Mouse (Mus musculus): ENCODE data around the gene Dusp1. TPM values are rescaled to one million over a fixed set of nuclear protein-coding genes. Genes with fewer than 3 reads are reported as not detected.

The Dusp1 gene
- total and polyA plus RNA-seq, 3 experiments = 5.0 to 41.8 (median 6.3) TPM

DNA sequence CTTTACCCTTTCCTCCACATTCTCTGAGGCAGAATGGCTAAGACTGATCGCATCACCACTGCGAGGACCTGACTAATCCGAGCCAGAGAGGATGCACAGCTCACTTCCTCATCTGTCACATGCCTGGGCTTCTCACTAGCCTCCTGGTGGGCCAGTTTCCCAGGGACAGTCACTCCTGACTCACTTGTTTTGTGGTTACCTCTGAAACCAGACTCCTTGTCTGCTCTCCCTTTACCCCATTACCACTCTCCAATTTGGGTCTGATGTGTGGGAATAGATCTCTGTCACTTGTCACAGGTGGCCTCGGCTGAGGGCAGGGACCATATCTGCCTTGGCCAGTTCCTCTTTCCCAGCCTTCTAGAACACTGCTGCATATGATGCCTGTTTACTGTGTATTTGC lies 43.7 kb upstream of the Dusp1 start:
- DNase-seq (ENCODE audit: low spot score) = peak; percentile 22
- TF ChIP-seq CTCF (IDR thresholded peaks at IDR 0.05; ENCODE audit: low read depth, low read length) (no peak), GATA2 (IDR thresholded peaks at IDR 0.05; ENCODE audit: borderline replicate concordance, low read depth, low read length) (no peak), GATA1 (IDR thresholded peaks at IDR 0.05; ENCODE audit: borderline replicate concordance, low read length) (no peak), TAL1 (conservative IDR thresholded peaks at IDR 0.05; ENCODE audit: low read depth, low read length) (no peak)
- no peaks in the 10 kb centered on the region for H3K27me3 ChIP-seq (ENCODE audit: insufficient read depth, low read length)
- peak; percentile 45 for ATAC-seq (ENCODE audit: extremely low read depth, insufficient number of reproducible peaks, low FRiP score, poor library complexity, severe bottlenecking)
- peaks cover 33% of the 10 kb centered on the region for H3K4me1 ChIP-seq (ENCODE audit: insufficient read depth, low read depth, low read length)
- H3K4me3 ChIP-seq (ENCODE audit: low read depth, low read length) = no peak overlapping the region
- no peaks in the 10 kb centered on the region for H3K9me3 ChIP-seq (replicated peaks)
- peaks cover 87% of the 10 kb centered on the region for H3K36me3 ChIP-seq (replicated peaks)

DNA sequence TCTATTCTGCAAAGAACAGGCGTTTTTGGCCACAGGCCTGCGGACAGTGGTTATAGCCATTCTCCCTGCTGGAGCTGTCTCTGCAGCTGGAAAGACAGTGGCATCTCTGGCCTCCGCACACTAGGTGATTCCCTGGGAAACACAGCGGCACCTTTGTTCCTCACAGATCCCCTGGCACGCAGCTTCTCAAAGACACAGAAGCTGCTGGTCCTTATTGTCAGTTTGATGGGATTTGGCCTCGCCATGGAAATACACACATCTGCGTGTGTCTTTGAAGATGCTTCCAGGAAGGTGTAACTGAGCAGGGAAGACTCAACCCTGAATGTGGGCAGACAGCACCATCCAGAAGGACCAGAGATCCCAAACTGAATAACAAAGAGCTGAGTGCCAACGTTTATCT lies 41.4 kb upstream of the Dusp1 start:
- Histone ChIP-seq H3K4me1 (ENCODE audit: insufficient read depth, low read depth, low read length) (peaks cover 36% of the 10 kb centered on the region), H3K9me3 (replicated peaks) (no peaks in the 10 kb centered on the region), H3K36me3 (replicated peaks) (peaks cover 71% of the 10 kb centered on the region), H3K4me3 (ENCODE audit: low read depth, low read length) (no peak overlapping the region), H3K27me3 (ENCODE audit: insufficient read depth, low read length) (no peaks in the 10 kb centered on the region)
- DNase-seq (ENCODE audit: low spot score) (no peak), ATAC-seq (ENCODE audit: extremely low read depth, insufficient number of reproducible peaks, low FRiP score, poor library complexity, severe bottlenecking) (no peak)
- TF ChIP-seq GATA1 (IDR thresholded peaks at IDR 0.05; ENCODE audit: borderline replicate concordance, low read length) (no peak), CTCF (IDR thresholded peaks at IDR 0.05; ENCODE audit: low read depth, low read length) (no peak), GATA2 (IDR thresholded peaks at IDR 0.05; ENCODE audit: borderline replicate concordance, low read depth, low read length) (no peak), TAL1 (conservative IDR thresholded peaks at IDR 0.05; ENCODE audit: low read depth, low read length) (no peak), POLR2AphosphoS5 (IDR thresholded peaks at IDR 0.05; ENCODE audit: insufficient replicate concordance, low read depth, low read length) (no peak)

DNA sequence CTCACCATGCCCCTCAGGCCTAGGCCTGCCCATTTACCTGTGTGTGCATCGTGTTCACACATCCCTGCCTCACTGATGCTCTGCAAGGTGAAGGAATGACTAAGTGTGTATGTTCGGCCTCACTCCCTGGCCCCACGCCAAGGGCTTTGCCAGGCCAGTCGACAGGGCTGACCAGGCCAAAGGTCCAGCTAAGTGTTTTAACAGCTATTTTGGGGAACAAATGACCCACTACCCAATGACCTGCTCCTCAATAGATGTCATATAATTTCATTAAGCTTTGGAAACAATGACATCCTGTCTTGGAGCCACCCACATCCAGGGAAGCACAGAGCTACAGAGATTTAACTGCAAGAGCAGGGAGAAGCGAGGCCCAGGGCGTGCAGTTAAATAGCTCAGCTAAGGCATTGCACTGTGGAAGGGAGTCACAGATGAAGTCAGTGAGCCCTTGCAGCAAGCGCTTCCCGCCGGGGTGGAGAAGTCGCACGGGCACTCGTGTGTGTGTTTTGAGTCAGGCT lies 40.5 kb upstream of the Dusp1 start:
- Histone ChIP-seq H3K4me3 (ENCODE audit: low read depth, low read length) (no peak overlapping the region), H3K27me3 (ENCODE audit: insufficient read depth, low read length) (no peaks in the 10 kb centered on the region), H3K36me3 (replicated peaks) (peaks cover 62% of the 10 kb centered on the region), H3K4me1 (ENCODE audit: insufficient read depth, low read depth, low read length) (peaks cover 36% of the 10 kb centered on the region), H3K9me3 (replicated peaks) (no peaks in the 10 kb centered on the region)
- DNase-seq (ENCODE audit: low spot score) = no peak
- no peak for ATAC-seq (ENCODE audit: extremely low read depth, insufficient number of reproducible peaks, low FRiP score, poor library complexity, severe bottlenecking)
- TF ChIP-seq POLR2AphosphoS5 (IDR thresholded peaks at IDR 0.05; ENCODE audit: insufficient replicate concordance, low read depth, low read length) = no peak
- no peak for TF ChIP-seq CTCF (IDR thresholded peaks at IDR 0.05; ENCODE audit: low read depth, low read length)

DNA sequence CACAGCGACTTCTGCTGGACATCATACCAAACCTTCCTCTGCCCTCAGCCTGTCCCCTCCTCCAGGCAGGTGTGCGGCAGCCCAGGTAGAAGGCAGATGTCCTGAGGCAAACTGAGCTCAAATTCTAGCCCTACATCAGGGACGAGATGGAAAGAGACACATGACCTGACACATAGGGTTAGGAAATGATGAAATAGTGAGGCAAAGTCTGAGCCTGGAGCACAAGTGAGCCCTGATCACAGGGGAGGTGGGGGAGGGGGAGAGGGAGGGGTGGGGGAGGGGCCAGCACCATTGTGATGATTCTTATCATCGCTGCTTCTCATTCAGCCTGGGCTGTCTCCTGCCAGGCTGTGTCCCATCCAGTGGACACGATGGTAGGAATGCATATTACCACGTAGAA lies 40.0 kb upstream of the Dusp1 start:
- no peaks in the 10 kb centered on the region for H3K9me3 ChIP-seq (replicated peaks)
- no peak for TF ChIP-seq TAL1 (conservative IDR thresholded peaks at IDR 0.05; ENCODE audit: low read depth, low read length)
- TF ChIP-seq GATA1 (IDR thresholded peaks at IDR 0.05; ENCODE audit: borderline replicate concordance, low read length) = no peak
- no peak for TF ChIP-seq POLR2AphosphoS5 (IDR thresholded peaks at IDR 0.05; ENCODE audit: insufficient replicate concordance, low read depth, low read length)
- TF ChIP-seq CTCF (IDR thresholded peaks at IDR 0.05; ENCODE audit: low read depth, low read length) = no peak
- TF ChIP-seq GATA2 (IDR thresholded peaks at IDR 0.05; ENCODE audit: borderline replicate concordance, low read depth, low read length) = no peak
- H3K4me1 ChIP-seq (ENCODE audit: insufficient read depth, low read depth, low read length) = peaks cover 37% of the 10 kb centered on the region
- ATAC-seq (ENCODE audit: extremely low read depth, insufficient number of reproducible peaks, low FRiP score, poor library complexity, severe bottlenecking) (no peak), DNase-seq (ENCODE audit: low spot score) (no peak)
- H3K36me3 ChIP-seq (replicated peaks) = peaks cover 61% of the 10 kb centered on the region
- H3K27me3 ChIP-seq (ENCODE audit: insufficient read depth, low read length) = no peaks in the 10 kb centered on the region
- H3K4me3 ChIP-seq (ENCODE audit: low read depth, low read length) = no peak overlapping the region

DNA sequence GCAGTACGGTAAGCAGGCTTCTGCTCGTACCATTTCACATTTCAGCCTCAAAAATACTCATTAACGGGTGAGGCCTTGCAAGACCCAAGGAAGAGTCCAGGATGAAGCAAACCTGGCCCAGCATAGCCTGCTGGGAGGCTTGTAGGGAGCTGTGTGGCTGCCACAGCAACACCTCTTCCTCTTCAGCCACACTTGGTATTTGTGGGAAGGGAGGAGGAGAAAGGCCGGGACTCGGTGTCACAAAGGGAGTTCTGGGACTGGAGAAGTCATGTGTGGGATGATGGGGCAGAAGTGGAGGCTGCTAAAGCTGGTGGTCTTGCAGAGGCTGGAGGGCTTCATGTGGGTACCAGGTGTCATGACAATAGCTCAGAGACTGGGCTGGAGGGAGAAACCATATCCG lies 39.6 kb upstream of the Dusp1 start:
- H3K27me3 ChIP-seq (ENCODE audit: insufficient read depth, low read length) = no peaks in the 10 kb centered on the region
- H3K9me3 ChIP-seq (replicated peaks) = no peaks in the 10 kb centered on the region
- TF ChIP-seq TAL1 (conservative IDR thresholded peaks at IDR 0.05; ENCODE audit: low read depth, low read length) (no peak), GATA2 (IDR thresholded peaks at IDR 0.05; ENCODE audit: borderline replicate concordance, low read depth, low read length) (no peak), GATA1 (IDR thresholded peaks at IDR 0.05; ENCODE audit: borderline replicate concordance, low read length) (no peak), POLR2AphosphoS5 (IDR thresholded peaks at IDR 0.05; ENCODE audit: insufficient replicate concordance, low read depth, low read length) (no peak)
- DNase-seq (ENCODE audit: low spot score) (no peak), ATAC-seq (ENCODE audit: extremely low read depth, insufficient number of reproducible peaks, low FRiP score, poor library complexity, severe bottlenecking) (no peak)
- peaks cover 41% of the 10 kb centered on the region for H3K4me1 ChIP-seq (ENCODE audit: insufficient read depth, low read depth, low read length)
- H3K36me3 ChIP-seq (replicated peaks) = peaks cover 61% of the 10 kb centered on the region
- no peak overlapping the region for H3K4me3 ChIP-seq (ENCODE audit: low read depth, low read length)

DNA sequence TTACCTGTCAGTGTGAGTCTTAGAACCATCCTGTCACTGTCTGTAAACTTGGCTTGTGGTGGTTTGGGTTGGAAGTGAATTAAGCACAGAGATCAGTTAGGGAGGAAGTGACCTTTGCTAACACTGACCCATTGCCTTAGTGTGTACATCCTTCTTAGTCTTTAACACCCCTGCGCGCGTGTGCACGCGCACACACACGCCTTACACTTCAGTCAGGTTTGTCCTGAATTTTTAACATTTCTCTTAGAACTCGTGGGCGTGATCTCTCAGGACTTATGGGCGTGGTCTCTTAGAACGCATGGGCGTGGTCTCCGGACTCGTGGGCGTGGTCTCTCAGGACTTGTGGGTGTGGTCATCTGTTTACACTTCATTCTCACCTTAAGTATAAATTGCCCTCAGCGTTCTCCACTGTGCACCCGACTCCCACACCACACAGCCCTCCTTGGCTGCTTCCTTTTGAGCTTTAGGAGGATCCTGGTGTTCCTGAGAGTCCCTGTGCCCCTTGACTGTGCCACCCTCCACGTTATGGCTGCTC lies 39.1 kb upstream of the Dusp1 start:
- no peaks in the 10 kb centered on the region for H3K27me3 ChIP-seq (ENCODE audit: insufficient read depth, low read length)
- peaks cover 63% of the 10 kb centered on the region for H3K36me3 ChIP-seq (replicated peaks)
- H3K4me3 ChIP-seq (ENCODE audit: low read depth, low read length) = no peak overlapping the region; the same call in 1 of the 2 replicates
- DNase-seq (ENCODE audit: low spot score) (no peak), ATAC-seq (ENCODE audit: extremely low read depth, insufficient number of reproducible peaks, low FRiP score, poor library complexity, severe bottlenecking) (no peak)
- TF ChIP-seq TAL1 (conservative IDR thresholded peaks at IDR 0.05; ENCODE audit: low read depth, low read length) (no peak), GATA2 (IDR thresholded peaks at IDR 0.05; ENCODE audit: borderline replicate concordance, low read depth, low read length) (no peak), CTCF (IDR thresholded peaks at IDR 0.05; ENCODE audit: low read depth, low read length) (no peak), GATA1 (IDR thresholded peaks at IDR 0.05; ENCODE audit: borderline replicate concordance, low read length) (no peak), POLR2AphosphoS5 (IDR thresholded peaks at IDR 0.05; ENCODE audit: insufficient replicate concordance, low read depth, low read length) (no peak)
- peaks cover 41% of the 10 kb centered on the region for H3K4me1 ChIP-seq (ENCODE audit: insufficient read depth, low read depth, low read length)
- no peaks in the 10 kb centered on the region for H3K9me3 ChIP-seq (replicated peaks)
